Mouse (Mus musculus) ZHBTc4 (cell line): ENCODE results near the gene Prf1.
A peak's percentile ranks its signal among the peaks of the same experiment; 100 is the strongest.

Source experiments
- DNase-seq: peaks from one replicate; pipeline ENCODE4 v3.0.0-alpha.2; 2011; ENCODE audit warnings: low read depth, low spot score

Prf1 gene

DNA sequence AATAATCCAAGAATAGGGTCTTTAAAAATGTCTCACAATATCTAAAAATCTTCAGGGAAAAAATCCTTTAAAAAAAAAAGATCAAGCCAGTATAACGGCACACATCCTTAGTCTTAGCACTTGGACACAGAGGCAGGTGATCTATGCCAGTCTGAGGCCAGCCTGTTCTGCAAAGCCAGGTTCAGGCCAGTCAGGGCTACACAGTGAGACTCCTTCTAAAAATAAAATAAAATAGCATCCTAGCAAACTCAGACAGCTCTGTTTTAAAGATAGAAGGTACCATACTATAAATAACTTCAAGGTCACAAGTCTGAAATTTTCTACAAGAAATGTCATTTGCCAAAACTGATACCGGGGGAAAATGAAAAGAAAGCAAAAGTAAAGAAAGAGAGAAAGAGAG is 7.6 kb upstream of the Prf1 start:
- no peak for DNase-seq

DNA sequence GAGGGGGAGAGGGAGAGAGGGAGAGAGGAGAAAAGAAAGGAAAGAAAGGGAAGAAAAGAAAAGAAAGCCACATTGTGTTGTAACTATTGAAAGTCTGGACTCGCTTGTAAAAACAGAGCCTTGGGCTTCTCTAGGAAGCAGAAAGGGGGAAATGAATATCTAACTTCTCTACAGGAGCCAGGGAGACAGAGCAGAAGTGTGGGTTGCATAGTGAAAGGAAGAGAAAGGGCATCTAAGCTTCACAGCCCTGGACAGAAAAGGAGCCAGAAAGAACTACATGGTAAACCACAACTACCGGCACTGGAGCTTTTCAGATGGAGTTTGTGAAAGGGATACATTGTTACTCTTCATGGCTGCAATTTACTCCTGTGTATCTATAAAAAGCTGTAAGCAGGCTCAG is 7.2 kb upstream of the Prf1 start:
- DNase-seq = no peak

DNA sequence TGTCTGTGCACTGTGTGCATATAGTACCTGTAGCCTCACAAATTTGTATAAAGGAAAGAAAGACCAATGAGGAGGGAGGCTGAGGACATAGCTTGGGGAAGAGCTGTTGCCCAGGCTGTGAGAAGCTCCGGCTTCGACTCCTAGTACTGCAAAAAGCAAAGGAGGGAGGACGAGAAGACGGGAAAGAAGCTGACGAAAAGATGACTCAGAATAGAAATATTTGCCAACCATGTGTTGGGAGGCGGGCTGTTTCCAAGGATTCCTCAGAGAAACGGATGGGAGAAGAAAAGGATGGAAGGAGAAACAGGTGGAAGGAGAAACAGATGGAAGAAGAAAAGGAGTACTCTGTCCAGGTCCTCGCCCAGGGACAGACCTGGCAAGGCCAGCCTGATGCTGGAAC is 3.4 kb upstream of the Prf1 start:
- DNase-seq = no peak

DNA sequence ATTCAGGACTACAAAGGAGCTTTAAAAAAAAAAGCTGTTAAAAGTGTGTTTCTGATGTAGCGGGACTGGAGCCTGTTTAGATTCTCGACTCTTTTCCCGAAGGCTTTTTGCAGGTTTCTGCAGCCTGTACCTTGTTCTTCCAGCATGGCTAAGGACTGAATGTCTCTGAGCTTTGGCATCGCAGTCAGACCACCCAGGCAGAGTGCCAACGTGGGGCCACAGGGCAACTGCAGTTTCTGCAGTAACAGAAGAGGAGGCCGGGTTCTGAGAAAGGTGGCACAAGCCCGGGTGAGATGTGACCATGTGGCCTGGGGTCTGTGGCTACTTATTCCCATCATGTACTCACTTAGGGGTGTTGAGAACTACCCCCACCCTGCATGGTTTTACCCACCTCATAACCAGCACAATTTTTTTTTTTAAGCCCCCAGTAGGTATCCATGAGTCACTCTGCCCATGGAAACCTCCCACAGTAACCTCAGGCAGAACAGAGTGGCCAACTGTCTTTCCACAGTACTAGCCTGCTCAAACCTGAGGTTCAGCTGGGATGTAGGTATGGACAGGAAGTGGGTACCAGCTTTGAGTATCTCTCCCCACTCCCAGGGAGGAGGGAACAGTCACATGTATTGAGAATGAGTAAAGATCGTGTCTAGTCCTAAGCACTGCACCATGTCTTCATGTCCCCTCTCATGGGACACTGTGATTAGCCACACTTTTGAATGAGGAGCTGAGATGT is 754 bp upstream of the Prf1 start:
- DNase-seq = no peak

DNA sequence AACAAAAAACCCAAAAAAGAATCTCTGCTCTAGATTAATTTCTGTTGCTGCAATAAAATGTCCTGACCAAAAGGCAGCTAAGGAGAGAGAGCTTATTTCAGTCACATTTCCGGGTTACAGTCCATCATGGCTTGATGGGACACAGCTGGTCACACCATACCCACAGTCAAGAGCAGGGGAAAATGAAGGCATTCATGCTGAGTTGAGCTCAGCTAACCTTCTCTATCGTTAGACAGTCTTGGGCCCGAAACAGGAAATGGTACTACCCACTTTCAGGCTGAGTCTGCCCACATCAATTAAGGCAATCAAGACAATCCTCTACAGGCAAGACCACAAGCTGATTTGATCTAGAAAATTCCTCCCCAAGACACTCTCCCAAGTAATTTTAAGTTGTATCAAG is 3.4 kb downstream of the Prf1 start:
- DNase-seq = no peak

DNA sequence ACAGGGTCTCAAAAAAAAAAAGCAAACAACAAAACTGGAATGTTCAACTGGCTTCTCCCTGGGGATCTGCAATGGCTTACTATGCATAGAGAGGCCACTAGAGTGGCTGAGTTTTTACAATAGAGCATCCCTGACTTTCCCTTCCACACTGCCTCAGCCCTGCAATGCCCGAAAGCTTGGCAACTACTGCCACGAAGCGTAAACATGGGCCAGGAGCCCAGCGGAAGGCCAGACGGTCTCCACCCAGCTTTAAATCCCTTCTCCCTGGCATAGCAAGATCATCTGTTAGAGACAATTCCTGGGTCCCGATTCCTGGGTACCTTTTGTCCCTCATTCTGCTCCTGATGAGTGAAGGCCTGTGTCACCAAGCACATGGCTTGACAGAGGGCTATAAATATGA is 6.4 kb downstream of the Prf1 start:
- no peak for DNase-seq

DNA sequence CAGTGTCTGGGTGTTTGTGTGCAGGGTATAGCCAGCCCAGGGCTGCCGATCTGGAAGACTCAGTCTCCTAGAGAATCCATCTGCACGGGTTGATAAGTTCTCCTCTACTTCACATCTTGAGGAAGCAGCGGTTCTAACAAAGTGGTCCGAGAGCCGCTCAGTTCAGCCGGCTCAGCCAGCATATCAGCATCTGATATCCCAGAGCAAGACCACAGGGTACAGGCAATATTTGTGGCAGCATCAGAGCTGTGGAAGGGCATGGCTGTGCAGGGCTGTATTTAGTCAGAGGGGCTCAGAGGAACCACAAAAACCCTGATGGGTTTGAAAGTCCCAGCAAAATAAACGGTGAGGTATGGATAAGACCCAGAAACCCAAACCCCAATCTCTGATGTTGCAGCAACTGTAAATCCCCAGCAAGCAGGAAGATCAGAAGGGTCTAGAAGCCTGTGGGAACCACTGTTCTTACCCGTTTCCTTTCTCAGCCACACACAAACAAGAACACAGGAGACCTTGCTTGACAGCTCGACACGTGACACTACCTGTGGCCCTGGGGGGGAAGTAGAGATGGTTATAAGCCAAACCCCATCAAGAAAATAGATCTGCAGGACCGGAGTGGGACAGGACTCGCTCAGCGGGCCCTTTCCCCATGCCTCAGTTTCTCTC is 8.4 kb downstream of the Prf1 start:
- DNase-seq = no peak

DNA sequence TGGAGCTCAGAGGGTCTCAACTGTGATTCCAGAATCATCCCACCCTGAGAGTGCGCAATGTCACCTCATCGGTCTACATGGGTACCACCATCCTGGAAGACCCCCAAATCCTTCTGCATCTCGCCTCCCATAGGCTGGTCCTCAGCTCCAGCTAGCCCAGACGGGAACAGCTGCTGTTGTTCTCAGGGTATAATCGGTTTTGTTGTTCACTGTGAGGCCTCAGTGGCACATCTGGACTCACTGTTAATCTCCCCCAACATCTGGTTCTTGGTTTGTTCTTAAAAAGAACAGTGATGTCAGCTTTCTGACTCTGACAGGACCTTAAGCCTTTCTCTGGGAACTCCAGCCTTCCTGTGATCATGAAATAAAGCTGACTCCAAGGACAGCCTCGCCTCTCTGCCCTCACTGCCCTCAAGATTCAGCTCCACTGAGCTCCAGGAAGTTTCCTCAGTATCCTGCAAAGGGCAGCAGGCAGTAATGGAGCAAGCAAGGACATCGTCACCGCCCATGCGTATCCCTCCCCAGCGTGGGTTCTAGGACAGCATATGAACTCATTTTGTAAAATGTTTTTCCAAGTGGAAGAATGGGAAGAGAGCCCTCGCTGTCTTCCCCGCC is 11.2 kb downstream of the Prf1 start:
- no peak for DNase-seq

DNA sequence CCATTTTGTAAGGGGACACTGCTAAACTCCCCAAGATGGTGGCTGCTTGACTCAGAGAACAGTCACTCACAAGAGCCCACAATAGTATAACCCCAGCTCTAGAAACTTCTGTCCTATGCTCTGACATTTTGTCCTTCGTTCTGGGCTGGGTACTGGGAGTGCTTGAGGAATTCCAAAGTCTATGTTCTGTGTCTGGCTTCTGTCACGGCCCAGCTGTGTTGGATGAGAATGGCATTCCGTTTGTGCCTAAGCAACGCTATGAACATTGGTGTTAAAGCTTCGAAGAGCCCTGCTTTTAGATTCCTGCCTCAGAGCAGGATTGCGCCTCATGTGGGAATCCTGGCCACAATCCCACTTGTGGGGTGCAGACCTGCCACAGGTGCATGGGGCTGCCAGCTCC is 14.5 kb downstream of the Prf1 start:
- DNase-seq = peak; percentile 46

DNA sequence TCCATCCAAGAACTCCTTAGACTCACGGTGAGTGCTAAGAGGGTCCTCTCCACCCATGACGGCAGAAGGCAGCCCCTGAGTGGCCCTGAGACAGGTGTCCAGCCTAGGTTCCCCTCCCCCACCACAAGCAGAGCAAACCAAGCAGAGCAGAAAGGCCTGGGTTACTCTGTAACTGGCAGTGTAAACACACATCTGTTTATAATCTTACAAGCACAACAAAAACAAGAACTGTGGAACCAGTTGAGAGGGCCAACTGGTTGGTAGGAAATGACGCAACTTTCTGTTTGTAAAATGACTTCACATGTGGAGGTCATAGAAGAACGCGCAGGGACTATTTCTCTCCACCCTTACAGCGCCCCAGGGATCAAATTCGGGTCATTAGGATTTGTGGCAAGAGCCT is 15.1 kb downstream of the Prf1 start:
- no peak for DNase-seq

DNA sequence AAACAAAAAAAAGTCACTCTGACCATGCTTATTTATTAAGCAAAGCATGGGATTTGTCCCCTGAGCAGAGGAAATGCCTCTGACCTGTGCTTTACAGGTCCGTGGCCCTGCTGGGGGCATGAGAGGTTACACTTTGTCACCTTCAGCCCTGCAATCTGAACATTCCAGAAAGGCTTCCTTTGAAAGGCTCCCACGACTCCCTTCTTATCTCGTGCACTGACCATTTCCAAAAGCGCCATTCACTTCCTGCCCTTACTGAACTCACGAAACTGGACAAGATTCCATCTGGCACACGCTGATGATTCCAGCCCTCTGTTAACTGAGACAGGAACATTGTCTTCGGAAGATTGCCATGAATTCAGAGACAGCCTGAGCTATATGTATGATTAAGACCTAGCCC is 16.1 kb downstream of the Prf1 start:
- no peak for DNase-seq

DNA sequence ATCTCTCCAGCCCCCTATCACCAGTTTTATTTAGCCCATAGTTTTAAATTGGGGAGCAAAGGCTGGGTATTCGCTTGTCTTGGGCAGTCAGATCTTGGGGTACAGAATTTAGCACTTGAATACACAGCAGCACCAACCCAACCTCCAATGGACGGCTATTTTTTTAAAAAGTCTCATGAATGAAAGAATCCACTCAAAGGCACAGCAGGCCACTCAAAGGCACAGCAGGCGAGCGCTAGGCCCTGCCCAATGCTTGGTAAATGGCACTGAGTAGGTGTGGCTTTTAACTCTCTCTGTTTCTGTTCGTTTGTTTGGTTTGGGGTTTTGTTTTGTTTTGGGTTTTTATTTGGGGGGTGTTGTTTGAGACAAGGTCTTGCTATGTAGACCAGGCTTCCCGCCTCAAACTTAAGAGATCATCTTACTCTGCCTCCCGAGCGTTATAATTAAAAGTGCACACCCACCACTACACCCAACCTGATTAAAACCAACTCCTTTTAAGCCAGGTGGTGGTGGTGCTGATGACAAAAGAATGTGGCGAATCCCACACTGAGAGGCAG is 17.8 kb downstream of the Prf1 start:
- peak; percentile 93 for DNase-seq

DNA sequence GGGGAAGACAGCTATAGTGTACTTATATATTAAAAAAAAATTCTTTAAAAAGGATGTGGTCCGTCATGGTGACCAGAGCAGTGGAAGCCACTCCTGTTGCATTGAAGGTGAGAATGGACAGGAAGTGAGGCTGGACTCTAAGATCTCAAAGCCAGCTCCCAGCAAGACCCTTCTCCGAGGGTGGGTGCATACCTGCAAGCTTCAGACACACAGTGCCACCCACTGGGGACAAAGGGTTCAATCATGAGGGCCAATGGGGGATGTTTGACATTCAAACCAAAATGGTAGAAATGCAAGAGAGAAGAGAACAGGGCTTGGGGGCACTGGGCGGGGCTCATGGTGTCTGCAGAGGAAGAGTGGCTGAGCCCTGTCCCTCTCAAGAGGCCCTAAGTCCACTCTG is 20.9 kb downstream of the Prf1 start:
- DNase-seq = peak; percentile 36

DNA sequence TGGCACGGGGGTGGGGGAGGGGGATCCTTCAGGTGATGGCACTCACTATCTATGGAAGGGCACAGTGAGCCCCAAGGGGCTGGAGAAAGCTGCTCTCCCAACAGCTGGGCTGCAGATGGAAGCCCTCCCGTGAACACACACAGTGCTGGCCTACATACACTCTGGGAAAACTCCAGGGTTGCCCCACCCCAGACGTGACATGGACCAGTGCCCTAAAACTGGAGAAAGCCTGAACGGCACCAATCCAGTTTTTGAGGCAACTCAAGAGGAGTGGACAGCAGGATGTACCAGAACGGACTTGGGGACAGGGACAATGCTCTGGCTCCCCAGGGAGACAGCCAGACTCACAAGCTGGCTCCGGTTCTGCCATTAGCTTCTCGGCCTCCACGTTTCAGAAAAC is 27.1 kb downstream of the Prf1 start:
- DNase-seq = no peak

DNA sequence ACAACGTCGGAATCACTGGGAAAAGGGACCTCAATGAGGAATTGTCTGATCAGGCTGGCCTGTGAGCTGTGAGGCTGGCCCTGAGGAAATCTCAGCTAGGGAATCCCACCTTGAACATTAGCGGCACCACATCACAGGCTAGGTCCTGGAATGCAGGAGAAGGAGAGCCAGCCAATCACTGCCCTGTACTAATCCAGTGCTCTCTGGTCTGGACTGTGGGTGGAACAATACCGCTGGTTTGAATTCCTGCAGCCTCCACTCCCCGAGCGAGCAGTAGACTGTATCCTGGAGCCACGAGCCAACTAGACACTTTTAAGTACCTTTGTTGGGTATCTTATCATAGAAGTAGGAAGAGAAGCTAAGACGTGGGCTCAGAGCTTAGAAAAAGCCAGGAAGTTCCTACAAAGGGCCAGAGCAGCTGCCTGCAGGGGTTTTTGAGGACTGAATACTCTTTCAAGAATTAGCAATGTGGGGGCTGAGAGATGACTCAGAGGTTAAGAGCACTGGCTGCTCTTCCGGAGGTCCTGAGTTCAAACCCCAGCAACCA is 28.2 kb downstream of the Prf1 start:
- peak; percentile 92 for DNase-seq

DNA sequence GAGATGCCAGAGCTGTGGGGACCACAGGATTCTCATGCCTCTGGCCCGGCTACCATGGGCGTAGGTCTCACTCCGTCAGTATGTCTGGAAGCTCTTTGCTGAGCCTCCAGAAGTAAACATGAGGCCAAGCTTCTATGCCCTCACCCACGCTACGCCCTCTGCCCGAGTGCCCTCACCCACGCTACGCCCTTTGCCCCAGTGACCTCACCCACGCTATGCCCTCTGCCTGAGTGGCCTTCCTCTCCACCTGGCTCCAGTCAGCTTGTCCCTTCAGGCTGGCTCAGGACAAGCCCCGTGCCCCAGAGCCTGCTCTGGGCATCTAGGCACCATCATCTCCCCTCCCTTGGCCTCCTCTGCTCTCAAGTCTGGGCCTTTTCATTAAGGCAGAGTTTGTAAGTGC is 29.9 kb downstream of the Prf1 start:
- no peak for DNase-seq

DNA sequence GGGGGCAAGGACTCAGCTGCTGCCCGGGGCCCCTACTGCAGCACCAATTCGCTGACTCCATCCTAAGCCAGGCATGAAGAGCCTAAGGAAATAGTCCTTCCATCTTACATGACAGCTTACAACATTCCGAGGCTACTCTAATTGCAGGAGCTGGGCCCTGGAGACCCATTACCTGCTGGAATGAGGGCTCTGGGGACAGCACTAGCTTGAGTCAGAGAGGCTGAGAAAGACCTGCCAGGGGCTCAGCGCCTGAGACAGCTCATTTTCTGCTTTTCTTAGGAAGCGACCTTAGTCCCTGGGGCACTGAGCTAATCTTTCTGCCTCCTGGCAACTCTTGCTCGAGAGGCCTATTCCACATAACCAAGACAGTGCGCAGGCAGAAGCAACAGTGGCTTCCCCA is 31.3 kb downstream of the Prf1 start:
- DNase-seq = no peak

DNA sequence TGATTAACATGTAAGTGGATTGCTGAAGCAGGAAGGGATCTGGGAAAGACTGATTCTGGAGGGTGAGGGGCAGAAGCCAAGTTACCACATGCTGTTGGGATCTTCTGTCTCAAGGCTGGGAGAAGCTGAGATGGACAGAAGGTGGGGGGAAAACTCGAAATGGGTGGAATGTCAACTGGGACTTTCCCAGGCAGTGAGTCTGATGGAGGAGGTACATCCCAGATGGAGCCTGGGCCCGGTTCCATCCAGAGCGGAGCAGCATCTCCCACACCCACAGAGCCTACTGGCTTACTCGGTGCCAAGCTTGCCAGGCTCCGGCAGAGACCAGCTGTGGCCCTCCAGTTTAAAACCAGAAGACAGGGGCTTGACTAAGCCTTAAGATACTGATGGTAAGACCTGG is 33.4 kb downstream of the Prf1 start:
- DNase-seq = no peak

DNA sequence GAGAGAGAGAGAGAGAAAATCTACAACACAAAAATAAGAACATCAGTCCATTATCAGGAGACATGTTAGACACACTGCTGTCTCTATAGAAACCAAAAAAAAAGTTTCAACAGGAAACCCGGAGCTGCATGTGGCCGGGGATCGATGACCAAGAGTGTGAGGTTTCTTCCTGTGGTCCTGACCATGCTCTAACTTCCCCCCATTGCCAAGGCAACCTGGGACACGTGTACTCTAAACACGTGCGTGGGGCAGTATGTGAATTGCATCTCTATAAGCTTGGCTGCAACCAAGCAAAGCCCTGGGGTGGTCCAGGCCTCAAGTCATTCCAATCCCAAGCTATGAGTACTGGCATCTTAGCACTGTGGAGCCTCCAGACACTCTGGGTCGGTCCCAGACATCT is 36.9 kb downstream of the Prf1 start:
- DNase-seq = no peak

DNA sequence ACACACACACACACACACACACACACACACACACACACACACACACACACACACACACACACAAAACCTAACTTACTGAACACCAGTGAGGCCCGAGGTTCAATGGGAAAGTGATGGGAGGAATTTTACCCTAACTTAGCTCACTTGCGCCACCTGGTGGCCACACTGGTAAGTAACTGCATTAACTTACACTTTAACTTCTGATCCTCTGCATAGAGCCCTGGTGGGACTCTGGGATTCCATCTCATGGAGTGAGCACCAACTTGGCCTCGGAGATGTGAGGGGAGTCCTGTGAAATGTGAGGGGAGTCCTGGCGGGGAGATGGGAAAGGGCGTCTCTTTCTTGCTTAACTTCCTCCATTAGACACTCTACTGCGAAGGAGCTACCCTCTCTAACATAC is 38.5 kb downstream of the Prf1 start:
- DNase-seq = peak; percentile 90

DNA sequence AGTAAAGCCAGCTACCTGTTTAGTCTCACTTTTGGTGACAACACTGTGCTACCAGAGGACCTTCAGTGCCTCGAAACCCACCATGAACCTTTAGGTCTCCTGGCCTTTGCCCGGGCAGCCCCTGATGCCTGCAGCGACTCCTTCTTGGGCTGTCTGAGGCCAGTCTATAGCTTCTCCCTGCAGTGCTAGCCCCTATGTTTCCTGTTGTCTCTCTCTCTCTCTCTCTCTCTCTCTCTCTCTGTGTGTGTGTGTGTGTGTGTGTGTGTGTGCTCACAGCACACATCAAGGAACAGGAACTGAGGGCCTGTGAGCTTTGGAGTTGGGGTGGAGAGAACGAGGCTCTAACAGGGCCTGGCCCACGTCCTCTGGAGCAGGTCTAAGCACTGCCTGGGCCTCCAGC is 39.0 kb downstream of the Prf1 start:
- DNase-seq = no peak

DNA sequence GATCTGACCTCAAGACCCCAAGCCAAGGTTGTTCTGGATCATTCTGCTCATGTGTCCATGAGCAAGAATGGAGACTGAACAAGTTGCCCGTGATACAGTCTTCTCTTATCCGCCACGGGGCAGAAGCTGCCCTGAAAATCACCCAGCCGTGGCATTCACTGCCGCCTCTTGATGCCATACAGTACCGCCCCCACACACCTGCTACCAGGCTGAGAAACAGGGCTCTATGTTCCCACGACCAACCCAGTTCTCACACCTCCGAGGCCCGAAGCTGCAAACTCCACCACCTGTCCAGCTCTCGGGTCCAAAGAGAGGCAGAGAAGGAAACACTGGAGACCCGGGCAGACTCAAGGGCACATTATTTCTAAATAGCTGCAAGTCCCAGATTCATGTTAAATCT is 40.0 kb downstream of the Prf1 start:
- DNase-seq = no peak

DNA sequence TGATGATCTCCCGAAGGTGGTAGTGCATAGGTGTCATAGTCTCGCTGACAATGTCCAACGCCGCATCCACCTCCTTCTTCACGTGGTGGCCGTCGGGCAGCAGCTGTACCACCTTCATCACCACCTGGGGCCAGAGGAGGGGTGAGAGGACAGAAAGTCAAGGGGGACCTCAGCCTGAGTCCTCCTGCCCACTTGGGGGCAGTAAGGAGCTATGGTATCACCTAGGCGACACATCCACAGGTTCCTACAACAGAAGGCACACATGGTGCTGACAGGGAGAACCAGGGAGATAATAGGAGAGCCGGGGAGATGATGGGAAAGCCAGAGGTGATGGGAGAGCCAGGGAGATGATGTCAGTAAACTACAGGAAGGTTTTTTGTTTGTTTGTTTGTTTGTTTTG is 41.6 kb downstream of the Prf1 start:
- peak; percentile 73 for DNase-seq
